Mouse (Mus musculus) heart, embryonic 16.5 days (tissue): Measurements from ENCODE around the gene Gm45062. TPM values are rescaled to one million over a fixed set of nuclear protein-coding genes. Genes with fewer than 3 reads are reported as not detected.

Experiments
- ATAC-seq: fragments of 200-750 bp; cut with Nextera tagmentation; replicated peaks from 2 replicates; pipeline ENCODE4 v1.8.0; 2017; ENCODE audit warnings: moderate number of reproducible peaks; ENCODE audit not compliant: insufficient read depth, low FRiP score; ENCODE audit errors: extremely low read depth
- H3K27ac ChIP-seq: fragments of 300-500 bp; sonication (generic); 2 replicates; pipeline ENCODE4 v1.5.1; 2014; ENCODE audit warnings: mild to moderate bottlenecking, low read length, control low read depth, moderate library complexity
- H3K27me3 ChIP-seq: fragments of 300-500 bp; sonication (generic); 2 replicates; pipeline ENCODE4 v1.6.1; 2014; ENCODE audit warnings: low read length, mixed read lengths; ENCODE audit not compliant: control insufficient read depth, insufficient read depth
- H3K36me3 ChIP-seq: fragments of 300-500 bp; sonication (generic); 2 replicates; pipeline ENCODE4 v1.6.1; 2014; ENCODE audit not compliant: control insufficient read depth, insufficient read depth
- H3K4me1 ChIP-seq: fragments of 300-500 bp; sonication (generic); 2 replicates; pipeline ENCODE4 v1.6.1; 2014; ENCODE audit warnings: low read length, mixed read lengths; ENCODE audit not compliant: control insufficient read depth, insufficient read depth
- H3K4me2 ChIP-seq: fragments of 300-500 bp; sonication (generic); 2 replicates; pipeline ENCODE4 v1.6.1; 2014; ENCODE audit warnings: low read depth, mild to moderate bottlenecking, control low read depth, low read length
- H3K4me3 ChIP-seq: fragments of 300-500 bp; sonication (generic); 2 replicates; pipeline ENCODE4 v1.5.1; 2014; ENCODE audit warnings: mild to moderate bottlenecking, control low read depth, low read length
- H3K9ac ChIP-seq: fragments of 300-500 bp; sonication (generic); 2 replicates; pipeline ENCODE4 v1.6.1; 2014; ENCODE audit warnings: low read length, control low read depth
- H3K9me3 ChIP-seq: fragments of 300-500 bp; sonication (generic); replicated peaks from 2 replicates; pipeline ENCODE4 v1.6.1; 2016; ENCODE audit warnings: low read length; ENCODE audit not compliant: control insufficient read depth
- WGBS: fragments of 180-500 bp; shearing (Covaris S2); extraction: QIAGEN DNeasy Blood & Tissue Kit; methylation state at CpG from one replicate; pipeline ENCODE4 v1.1.7; 2014; 5-methylcytosine and 5-hydroxymethylcytosine counted together
- polyA plus RNA-seq: library from polyadenylated mRNA; unstranded; fragments of >200 nt; fragmentation: Nextera tagmentation; extraction: Ambion mirVana; gene quantifications from 2 replicates; pipeline ENCODE4 v1.2.1, GENCODE M21; 2015

The Gm45062 gene
- polyA plus RNA-seq, 1 experiment from 2014 or later = 9.1 TPM

DNA sequence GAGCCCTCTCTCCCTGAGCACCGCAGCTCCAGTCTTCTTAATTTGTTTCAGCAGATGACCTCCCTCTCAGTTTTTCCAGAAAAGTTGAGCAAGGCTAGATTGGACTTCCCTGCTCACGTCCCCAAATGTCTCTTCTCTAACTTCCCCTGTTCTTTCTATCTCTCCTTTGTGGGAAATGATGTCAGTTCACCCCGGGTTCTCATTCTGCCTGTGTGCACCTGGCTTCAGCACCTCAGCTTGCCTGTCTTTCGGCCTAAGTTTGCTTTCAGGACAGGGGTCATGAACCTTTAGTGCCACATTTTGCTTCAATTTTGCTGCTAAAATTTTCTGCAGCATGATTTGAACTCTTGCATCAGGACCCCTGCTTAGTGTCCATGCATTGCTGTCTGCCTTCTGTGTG, 95.6 kb downstream of the Gm45062 start:
- no peaks in the 10 kb centered on the region for H3K27me3 ChIP-seq
- H3K9me3 ChIP-seq = no peaks in the 10 kb centered on the region
- no peak overlapping the region for H3K9ac ChIP-seq
- no peak for ATAC-seq
- H3K36me3 ChIP-seq = no peaks in the 10 kb centered on the region
- 89% methylated on average over 4 of the region's 4 CpGs for WGBS
- no peaks in the 10 kb centered on the region for H3K4me1 ChIP-seq
- H3K4me2 ChIP-seq = no peak overlapping the region
- no peak overlapping the region for H3K27ac ChIP-seq
- no peak overlapping the region for H3K4me3 ChIP-seq

DNA sequence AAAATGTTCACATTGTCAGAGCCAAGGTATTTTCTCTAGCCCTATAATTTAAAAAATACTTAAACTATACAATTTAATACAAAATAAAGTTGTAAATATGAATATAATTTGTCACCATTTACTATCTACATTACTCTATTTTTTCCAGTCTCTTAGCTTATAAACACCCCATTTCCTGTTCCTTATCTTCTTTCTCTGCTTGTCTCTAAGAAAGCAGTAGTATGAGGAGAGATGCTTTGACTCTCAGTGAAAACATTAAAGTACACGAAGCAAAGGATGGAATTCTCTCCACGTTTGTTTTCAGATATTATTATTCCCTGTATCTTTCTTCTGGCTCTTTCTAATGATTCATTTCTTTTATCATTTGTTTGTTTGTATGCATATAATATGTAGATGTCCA, 99.0 kb downstream of the Gm45062 start:
- no peaks in the 10 kb centered on the region for H3K9me3 ChIP-seq
- no peaks in the 10 kb centered on the region for H3K27me3 ChIP-seq
- H3K36me3 ChIP-seq = no peaks in the 10 kb centered on the region
- H3K27ac ChIP-seq = no peak overlapping the region
- no peak for ATAC-seq
- no peak overlapping the region for H3K4me3 ChIP-seq
- no peak overlapping the region for H3K9ac ChIP-seq
- no peaks in the 10 kb centered on the region for H3K4me1 ChIP-seq
- 54% methylated on average over 2 of the region's 2 CpGs for WGBS
- no peak overlapping the region for H3K4me2 ChIP-seq

DNA sequence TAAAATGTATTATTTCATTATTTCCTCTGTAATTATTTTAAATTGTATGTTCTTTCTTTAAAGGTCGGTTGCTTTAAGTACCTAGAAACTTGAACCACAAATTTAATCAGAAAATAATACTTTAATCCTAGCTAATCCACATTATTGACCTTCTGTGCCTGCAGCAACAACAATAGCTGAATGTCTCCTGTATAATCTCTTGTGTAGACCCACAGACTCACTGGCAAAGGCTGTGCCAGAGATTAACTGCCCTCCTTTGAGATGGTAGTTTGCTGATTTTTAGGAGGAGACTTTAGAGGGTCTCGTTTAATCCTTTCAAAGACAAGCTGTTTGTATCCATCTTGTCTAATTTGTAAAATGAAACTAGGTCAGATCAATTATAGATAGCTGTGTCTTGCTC, 99.5 kb downstream of the Gm45062 start:
- Histone ChIP-seq H3K4me2 (no peak overlapping the region), H3K36me3 (no peaks in the 10 kb centered on the region), H3K4me1 (no peaks in the 10 kb centered on the region), H3K9ac (no peak overlapping the region), H3K27me3 (no peaks in the 10 kb centered on the region), H3K4me3 (no peak overlapping the region), H3K27ac (no peak overlapping the region), H3K9me3 (no peaks in the 10 kb centered on the region)
- 77% methylated on average over 2 of the region's 2 CpGs for WGBS
- no peak for ATAC-seq

DNA sequence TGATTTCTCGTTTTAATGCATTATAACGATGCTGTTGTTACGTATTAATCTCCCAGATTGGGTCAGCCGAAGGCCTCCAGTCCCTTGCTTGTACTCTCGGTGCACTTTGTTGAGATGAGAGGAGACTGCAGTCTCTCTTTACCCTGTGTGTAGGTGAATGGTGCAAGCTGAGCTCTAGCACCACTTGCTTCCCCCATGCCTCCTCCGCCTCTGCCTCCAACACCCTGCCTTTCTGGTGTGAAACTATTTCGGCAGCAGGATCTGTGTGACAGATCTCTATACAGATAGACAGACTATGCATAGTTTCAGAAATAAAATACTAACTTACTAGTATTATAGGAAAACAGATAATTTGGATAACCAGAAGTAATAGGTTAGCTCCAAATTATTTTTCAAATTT, 101.6 kb downstream of the Gm45062 start:
- Histone ChIP-seq H3K4me2 (no peak overlapping the region), H3K9me3 (no peaks in the 10 kb centered on the region), H3K4me3 (no peak overlapping the region), H3K36me3 (no peaks in the 10 kb centered on the region), H3K27ac (no peak overlapping the region), H3K9ac (no peak overlapping the region), H3K27me3 (no peaks in the 10 kb centered on the region), H3K4me1 (no peaks in the 10 kb centered on the region)
- ATAC-seq = no peak
- 86% methylated on average over 7 of the region's 7 CpGs for WGBS

DNA sequence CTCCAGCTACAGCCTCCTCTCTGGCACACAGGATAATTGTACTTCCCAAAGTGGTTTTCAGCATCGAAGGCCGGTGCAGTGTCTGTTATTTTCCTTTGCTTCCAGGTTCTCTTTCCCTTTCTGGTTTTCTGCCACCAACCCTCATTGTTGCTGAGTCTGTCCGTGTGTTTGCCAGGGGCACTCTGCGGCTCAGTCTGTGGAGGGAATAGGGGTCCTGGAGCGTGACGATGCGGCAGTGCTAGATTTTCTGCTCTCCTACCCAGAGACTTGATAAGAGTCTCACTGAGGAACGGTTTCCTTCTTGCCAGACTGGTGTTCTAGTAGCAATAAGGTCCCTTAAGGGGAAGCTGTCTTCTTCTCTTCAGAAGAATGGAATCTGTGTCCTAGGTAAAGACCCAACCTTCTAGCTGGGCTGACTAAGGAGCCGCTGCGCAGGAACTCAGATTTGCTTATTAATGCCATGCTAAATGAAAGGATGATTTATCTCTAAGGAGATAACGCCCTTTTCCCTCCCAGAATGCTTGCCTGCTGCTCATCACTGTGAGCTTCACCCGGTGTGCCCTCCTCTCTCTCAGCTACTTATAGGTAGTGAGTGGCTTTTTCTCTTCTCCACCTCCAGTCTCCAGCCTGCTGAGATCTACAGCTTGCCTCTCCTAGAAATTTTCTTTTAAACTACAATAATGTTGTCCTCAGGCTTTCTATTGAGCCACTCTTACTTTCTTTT, 104.9 kb downstream of the Gm45062 start:
- H3K9ac ChIP-seq = no peak overlapping the region
- no peak overlapping the region for H3K4me3 ChIP-seq
- ATAC-seq = no peak
- H3K27ac ChIP-seq = no peak overlapping the region
- H3K4me2 ChIP-seq = no peak overlapping the region
- WGBS = 71% methylated on average over 12 of the region's 12 CpGs
- H3K4me1 ChIP-seq = no peaks in the 10 kb centered on the region
- H3K27me3 ChIP-seq = no peaks in the 10 kb centered on the region
- H3K9me3 ChIP-seq = no peaks in the 10 kb centered on the region
- H3K36me3 ChIP-seq = no peaks in the 10 kb centered on the region

DNA sequence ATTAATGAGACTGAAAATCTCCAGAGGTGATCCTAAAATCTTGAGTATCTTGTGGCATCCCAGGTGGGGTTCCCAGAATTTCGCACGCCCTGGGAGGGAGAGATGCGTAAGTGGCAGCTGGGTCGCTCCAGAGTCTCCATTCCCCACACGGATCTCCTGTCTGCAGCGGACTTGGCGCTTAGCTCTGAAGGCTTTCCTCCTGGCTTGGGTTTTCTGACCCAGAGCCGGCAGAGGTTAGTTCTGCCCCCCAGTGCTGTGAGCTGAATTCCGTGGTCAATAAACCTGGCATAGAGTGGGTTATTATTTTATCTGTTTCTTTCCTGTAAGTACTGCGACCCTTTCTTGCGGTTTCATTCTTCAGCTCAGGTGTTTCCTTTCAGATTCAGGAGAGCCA, 105.5 kb downstream of the Gm45062 start:
- ATAC-seq = no peak
- 85% methylated on average over 11 of the region's 11 CpGs for WGBS
- no peaks in the 10 kb centered on the region for H3K4me1 ChIP-seq
- no peaks in the 10 kb centered on the region for H3K27me3 ChIP-seq
- no peak overlapping the region for H3K4me2 ChIP-seq
- no peaks in the 10 kb centered on the region for H3K9me3 ChIP-seq
- no peak overlapping the region for H3K27ac ChIP-seq
- H3K36me3 ChIP-seq = no peaks in the 10 kb centered on the region
- no peak overlapping the region for H3K9ac ChIP-seq
- no peak overlapping the region for H3K4me3 ChIP-seq

DNA sequence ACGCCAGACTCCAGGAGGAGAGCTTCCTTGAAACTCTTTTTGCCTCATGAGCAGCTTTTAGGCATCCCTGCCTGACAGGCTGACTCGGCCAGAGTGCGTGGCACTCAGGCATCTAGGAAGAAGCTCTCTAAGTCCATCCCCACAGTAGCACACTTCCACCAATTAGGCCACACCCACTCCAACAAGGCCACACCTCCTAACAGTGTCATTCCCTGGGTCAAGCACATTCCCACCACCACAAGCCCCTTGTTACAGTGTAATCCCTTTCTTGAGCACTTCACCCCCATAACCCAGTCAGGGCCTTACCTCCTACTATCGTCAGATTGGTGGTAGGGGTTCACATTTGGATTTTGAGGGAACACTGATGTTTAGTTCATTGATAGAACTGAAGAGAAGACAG, 108.4 kb downstream of the Gm45062 start:
- Histone ChIP-seq H3K4me3 (no peak overlapping the region), H3K4me2 (no peak overlapping the region), H3K4me1 (peaks cover 3% of the 10 kb centered on the region; the same call in 1 of the 2 replicates), H3K9ac (no peak overlapping the region), H3K36me3 (no peaks in the 10 kb centered on the region), H3K27me3 (no peaks in the 10 kb centered on the region), H3K9me3 (no peaks in the 10 kb centered on the region), H3K27ac (no peak overlapping the region)
- ATAC-seq = no peak
- 93% methylated on average over 4 of the region's 4 CpGs for WGBS

DNA sequence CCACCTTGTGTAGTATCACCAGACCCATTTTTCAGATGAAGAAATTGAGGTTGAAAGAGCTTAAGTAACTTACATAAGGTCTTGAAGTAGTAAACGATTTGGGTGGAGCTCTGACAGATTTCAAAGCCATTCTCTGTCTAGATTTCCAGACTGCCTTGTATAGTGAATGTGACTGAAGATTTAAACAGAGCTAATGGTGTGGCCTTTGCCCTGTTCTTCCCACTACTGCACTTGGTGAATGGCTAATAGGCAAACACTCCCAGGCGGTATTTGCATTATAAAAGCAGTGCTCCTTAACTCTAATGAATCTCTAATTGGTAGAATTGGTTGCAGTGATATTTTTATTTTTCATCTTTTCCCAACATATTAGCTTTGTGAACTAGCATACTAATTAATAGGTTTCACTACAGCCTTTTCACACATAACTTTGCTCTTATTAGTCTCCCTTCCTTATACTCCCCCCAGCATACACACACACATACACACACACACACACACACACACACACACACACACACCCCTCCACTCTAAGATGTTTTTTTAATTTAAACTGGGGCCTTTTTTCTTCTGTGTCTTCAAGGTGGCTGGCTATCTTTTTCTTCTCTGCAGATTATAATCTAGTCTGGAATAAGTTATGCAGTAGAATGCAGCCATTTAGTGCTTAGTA, 109.1 kb downstream of the Gm45062 start:
- Histone ChIP-seq H3K36me3 (no peaks in the 10 kb centered on the region), H3K4me2 (no peak overlapping the region), H3K4me1 (peaks cover 3% of the 10 kb centered on the region; the same call in 1 of the 2 replicates), H3K9ac (no peak overlapping the region), H3K9me3 (no peaks in the 10 kb centered on the region), H3K27me3 (no peaks in the 10 kb centered on the region), H3K4me3 (no peak overlapping the region), H3K27ac (no peak overlapping the region)
- WGBS = 76% methylated on average over 2 of the region's 2 CpGs
- ATAC-seq = no peak

DNA sequence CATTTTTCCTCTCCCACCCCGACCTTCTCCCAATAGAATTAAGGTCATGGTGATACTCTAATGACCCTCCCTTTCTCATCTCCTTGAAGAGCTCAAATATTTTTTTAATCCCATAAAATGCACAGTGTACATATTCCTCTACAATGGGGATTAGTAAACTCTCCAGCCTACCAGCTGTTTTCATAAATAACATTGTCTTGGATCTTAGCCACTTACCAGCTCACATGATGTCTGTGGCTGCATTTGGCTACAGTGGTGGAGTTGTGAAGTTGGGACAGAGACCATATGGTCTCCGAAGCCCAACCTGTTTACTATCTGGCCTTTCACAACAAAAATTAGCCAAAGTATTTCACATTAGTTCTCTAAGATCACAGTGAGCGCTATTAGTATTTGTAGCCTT, 111.4 kb downstream of the Gm45062 start:
- Histone ChIP-seq H3K36me3 (no peaks in the 10 kb centered on the region), H3K4me1 (peaks cover 3% of the 10 kb centered on the region; the same call in 1 of the 2 replicates), H3K27me3 (no peaks in the 10 kb centered on the region), H3K9ac (no peak overlapping the region), H3K9me3 (no peaks in the 10 kb centered on the region), H3K27ac (no peak overlapping the region), H3K4me2 (no peak overlapping the region), H3K4me3 (no peak overlapping the region)
- no peak for ATAC-seq
- WGBS = 71% methylated on average over 3 of the region's 3 CpGs
